Mouse (Mus musculus) hematopoietic multipotent progenitor cell, adult 10-12 weeks (in vitro differentiated cells): ENCODE results near the gene Ofd1. TPM values are rescaled to one million over a fixed set of nuclear protein-coding genes. Genes with fewer than 3 reads are reported as not detected.

Experiments
- polyA plus RNA-seq: library from polyadenylated mRNA; stranded (reverse); fragments of >175 nt; gene quantifications from 2 replicates; pipeline ENCODE4 v1.2.3, GENCODE M21; 2012; ENCODE audit warnings: low replicate concordance

Gene Ofd1
- polyA plus RNA-seq: 2.7 and 4.7 TPM in 2 replicates

GRCm38 (mm10) chrX:166440616-166441063, at the start of gene Ofd1:
Gene Ofd1, minus strand, starts transcription at chrX:166440704.

GRCm38 (mm10) chrX:166479365-166479983, 39.0 kb upstream of the Ofd1 start, which contains the start of gene Rab9:
Gene Rab9, minus strand, starts transcription at chrX:166479867.

GRCm38 (mm10) chrX:166440036-166440615, 378 bp downstream of the Ofd1 start, which contains the start of gene Trappc2:
Gene Trappc2, plus strand, starts transcription at chrX:166440574.

Other genes starting within 250 kb of the Ofd1 start
- gene Gpm6b, start 201.8 kb downstream of the Ofd1 start, polyA plus RNA-seq: 1.1 and 3.4 TPM in 2 replicates
- 0.38 and 0.98 TPM in 2 replicates for gene Trappc2, start 130 bp downstream of the Ofd1 start, polyA plus RNA-seq
- 0.30 and 2.4 TPM in 2 replicates for gene Rab9, start 39.2 kb upstream of the Ofd1 start, polyA plus RNA-seq
- gene Tceanc, start 77.9 kb upstream of the Ofd1 start, polyA plus RNA-seq: 0.98 and 1.1 TPM in 2 replicates
- 0.08 and 0.37 TPM in 2 replicates for gene Egfl6, start 145.0 kb upstream of the Ofd1 start, polyA plus RNA-seq